Mouse (Mus musculus): ENCODE data around the gene Slc22a14.

DNA sequence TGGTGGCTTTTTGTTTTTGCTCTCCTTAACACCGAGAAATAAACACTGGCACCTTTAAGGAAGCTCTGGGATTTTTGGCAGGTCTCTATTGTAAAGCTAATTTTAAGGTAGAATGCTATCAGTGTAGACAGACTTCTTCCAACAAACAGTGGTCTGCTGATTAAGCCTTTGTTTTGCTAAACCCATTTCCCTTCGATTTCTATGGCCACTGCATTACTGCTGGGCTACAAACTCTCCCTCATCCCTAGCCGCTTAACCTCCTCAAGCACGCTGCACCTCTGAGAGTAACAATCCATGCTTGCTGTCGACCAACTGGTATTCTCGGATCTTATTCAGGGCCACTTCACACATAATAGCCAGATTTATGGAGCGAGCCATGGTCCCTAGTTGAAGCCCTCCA lies 44.4 kb downstream of the Slc22a14 start:
- no peak for TF ChIP-seq CTCF (IDR thresholded peaks at IDR 0.05; ENCODE audit: borderline replicate concordance, extremely low read depth, insufficient read depth, insufficient read length)
- TF ChIP-seq POLR2A (IDR thresholded peaks at IDR 0.05; ENCODE audit: borderline replicate concordance, extremely low read depth, insufficient read depth, insufficient read length, poor library complexity, severe bottlenecking) = no peak

Data from brain, embryonic 14.5 days (tissue).